Mouse (Mus musculus): ENCODE results near the gene Nr1h4. TPM values are rescaled to one million over a fixed set of nuclear protein-coding genes. Genes with fewer than 3 reads are reported as not detected.

The Nr1h4 gene
- total RNA-seq, 4 experiments from 2014 or later, result 0.16 to 0.30 (median 0.26) TPM; not detected in 1

DNA sequence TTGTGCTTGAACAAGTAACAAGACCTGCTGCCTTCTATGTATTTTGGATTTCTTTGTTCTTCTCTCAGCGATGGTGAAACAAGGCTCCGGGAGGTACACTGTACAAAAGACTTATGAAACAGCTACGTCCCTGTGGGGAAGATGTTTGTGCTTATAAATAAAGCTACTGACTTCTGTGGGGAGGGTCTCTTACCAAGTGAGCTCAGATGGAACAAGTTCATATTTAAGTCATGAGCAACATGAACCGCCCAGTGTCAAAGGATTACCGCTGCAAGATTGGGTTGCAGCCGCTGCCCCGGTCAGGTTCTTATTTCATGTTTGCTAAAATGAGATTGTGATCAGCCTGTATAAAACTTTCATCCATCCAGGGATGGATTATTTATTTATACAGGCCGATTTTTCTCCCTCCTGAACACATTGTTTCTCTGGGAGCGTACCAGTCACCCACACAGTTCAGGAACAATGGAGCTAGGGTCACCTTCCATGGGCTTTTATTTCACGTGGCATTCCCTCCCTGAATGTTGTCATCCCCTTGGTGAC, 51.2 kb downstream of the Nr1h4 start:
- no peak for DNase-seq (ENCODE audit: low spot score in 2 of 2)

DNA sequence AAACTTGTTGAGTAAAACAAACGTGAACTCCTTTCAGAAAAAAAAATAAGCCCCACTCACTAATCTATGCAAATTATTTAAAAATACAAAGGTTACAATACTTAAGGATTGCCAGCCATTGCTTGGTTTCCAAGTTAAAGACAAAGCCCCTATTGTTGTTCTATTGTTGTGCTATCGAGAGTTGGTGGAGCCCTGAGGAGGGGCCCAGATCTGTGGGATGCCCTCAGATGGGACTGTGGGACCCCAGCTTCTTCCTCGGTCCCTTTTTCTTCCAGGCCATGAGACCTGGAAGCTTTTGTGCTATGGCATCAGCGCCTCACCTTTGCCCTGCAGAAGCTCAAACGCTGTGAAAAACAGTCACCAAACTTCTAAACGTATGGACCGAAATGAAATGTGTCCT, 51.7 kb downstream of the Nr1h4 start:
- no peak for DNase-seq (ENCODE audit: low spot score in 2 of 2)

DNA sequence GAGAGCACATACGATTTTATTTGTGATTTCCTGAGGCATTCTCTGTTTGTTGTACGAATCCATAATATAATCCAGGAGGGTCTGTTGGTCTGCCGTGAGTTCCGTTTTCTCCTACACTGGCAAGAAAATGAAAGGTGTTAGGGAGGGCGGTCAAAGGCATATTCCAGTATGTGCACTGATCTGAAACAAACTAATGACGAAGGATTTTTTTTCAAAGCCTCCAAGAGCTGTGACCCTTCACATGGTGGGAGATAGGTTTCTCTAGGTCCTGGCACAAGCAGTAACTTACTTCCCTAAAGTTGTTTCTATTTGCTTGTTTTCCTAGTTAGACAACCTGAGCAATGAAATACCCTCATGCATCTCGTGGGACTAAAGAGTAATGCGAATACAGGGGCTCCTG, 54.6 kb downstream of the Nr1h4 start:
- no peak for DNase-seq (ENCODE audit: low spot score in 2 of 2)

DNA sequence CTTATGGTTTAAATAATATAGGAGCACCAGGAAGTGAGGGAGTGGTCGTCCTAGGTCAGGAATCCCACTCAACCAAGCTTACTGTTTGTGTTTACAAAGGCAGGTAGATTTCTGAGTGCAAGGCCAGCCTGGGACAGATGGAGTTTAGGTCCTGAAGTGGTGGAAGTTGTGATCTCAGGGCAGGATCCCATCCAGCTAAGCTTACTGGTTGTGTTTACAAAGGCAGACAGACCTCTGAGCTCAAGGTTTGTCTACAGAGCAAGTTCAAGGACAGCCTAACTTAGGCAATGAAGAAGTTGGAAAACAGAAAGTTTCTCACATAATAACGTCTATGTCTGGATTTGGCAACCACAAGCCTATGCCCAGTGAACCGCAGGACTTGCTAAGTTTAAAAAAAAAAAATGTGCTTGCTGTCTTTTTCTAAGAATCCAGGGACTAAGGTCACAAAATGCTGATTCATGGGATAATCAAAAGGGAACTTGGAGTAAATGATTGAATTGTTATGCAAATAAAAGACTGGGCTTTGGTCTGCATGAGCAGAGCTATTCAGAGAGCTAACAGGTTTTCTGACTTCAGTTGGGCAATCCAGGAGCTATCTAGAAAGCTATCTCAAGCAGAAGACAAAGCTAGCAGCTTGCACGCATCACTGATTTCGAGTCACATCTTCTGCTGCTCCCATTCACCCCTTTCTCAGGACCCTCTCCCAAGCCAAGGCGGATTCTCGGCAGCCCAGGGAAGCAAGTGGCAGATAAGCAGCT, 62.6 kb downstream of the Nr1h4 start:
- DNase-seq (ENCODE audit: low spot score in 2 of 2), result no peak

DNA sequence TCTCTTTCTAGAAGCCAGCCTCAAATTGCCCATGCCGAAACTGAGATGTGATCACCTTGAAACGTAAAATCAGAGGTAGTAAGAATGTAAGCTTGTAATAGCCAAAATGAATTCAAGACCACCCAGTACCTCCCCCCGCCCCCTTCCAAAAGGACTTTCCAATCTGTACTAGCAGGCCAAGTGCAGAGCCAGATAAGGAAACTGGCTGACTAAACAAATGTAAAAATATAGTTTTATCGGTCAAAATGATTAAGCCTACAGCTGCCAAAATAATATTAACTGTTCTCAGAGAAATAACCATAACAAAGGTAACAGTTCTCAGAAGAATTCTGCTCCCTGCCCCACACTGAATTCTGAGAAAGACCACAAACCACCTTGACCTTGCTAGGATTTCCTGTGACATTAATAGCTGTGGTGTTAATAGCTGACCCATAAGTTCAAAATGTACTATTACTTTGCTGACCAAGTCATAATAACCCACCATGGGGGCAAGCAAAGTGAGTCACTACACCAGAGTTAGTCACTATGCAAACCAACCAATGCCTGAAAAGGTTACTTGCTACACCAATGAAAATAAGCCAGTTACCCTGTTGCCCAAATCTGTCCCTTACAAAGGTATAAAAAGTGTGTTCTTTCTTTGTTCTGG, 68.5 kb downstream of the Nr1h4 start:
- DNase-seq (ENCODE audit: low spot score in 2 of 2), result no peak

DNA sequence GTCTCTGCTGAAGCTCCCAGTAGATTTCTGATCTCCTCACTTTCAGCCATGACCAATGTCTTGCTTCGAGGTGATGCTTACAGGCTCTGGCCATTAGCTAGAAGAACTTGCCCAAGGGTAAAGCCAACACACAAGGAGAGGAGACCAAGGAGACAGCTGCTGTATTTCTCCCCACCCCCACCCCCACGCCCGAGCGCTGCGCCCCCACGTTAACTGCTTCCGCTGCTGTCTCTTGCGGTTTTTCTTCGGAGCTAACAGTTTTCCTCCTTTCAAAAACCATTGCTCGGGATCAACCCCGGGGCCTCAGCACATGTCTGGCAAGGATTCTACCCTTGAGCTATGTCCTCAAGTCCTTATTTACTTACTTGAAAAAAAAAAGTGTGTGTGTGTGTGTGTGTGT, 70.5 kb downstream of the Nr1h4 start:
- DNase-seq (ENCODE audit: low spot score in 2 of 2), result no peak

DNA sequence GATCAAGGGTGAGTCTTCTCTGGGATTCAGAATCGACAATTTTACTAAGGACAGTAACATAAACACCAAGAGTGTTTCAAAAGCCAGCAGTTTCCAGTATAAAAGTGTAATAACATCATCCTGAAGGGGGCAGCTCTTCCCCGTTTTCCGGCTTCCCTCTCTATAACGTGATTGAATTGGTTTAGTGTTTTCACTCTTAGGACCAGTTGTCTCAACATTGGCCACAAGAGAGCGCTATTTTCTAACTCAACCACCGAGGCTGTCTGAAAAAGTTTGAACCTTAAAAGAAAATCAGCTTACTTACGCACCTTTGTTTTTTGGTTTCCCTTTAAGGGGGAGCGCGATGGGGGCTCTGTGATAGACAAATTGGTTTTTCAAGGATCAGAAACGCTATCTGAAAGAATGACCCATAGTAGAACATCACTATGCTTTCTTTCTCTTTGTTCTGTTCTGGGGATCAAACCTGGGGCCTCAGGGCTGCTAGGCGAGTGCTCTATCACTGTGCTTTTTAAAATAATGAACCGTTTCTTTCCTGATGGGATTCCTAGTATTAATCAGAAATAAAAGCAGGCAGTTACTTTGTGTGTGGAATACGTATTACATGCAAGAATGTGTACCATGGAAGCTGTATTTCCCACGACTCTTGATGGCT, 71.4 kb downstream of the Nr1h4 start:
- DNase-seq (ENCODE audit: low spot score in 2 of 2), result peak; percentile 61 to 63

DNA sequence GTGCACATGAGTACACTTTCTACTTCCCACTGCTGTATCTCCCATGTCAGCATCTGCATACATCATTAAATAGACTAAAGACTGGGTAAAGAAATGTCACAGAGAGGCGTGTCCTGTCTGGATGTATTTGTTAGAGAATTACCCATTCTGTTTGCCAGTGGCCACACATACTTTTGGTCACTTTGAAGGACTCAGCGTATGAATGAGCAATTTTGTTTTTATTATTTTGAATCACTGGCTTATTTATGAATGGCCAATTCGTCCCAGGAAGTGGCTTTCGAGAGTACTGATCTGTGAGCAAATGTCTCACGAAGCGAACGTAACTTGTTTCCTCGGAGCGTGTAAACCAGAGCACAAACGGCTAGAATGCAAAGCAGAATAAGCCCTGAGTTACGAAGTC, 72.4 kb downstream of the Nr1h4 start:
- no peak for DNase-seq (ENCODE audit: low spot score in 2 of 2)

DNA sequence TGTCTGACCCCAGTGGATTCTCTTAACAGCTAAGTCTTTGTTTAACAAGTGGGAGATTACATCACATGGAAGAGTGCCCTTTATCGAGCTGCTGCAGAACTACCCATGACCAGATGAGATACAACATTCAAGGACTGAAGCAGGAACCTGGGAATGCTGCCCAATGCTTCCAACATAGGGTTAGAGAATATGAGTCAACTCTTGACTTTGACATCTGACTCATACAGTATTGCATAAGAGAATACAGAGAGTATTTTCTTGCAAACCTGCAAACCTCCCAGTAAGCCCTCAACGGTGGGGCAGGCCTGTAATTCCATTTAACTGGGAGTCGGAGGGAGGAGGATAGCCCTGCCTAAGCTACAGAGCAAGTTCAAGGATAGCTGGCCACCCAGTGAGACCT, 74.6 kb downstream of the Nr1h4 start:
- no peak for DNase-seq (ENCODE audit: low spot score in 2 of 2)

DNA sequence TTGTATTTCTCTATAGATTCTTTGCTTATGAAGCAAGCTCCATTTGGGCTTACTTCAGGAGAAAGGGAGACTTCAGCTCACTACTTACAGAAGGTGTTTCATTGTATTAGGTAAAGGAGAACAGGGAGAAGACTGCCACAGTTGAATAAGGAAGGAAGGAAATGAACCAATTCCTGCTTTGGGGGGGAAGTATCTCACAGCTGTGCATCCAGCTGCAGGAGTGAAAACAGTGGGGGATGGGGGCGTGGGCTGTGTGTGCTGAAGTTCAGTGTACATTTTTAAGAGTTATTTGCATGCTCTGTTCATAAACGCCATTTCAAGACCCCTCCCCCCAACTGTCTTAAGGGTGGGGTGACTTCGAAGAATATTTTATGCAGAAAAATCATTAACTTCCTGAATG, 79.6 kb downstream of the Nr1h4 start:
- DNase-seq (ENCODE audit: low spot score in 2 of 2), result no peak

DNA sequence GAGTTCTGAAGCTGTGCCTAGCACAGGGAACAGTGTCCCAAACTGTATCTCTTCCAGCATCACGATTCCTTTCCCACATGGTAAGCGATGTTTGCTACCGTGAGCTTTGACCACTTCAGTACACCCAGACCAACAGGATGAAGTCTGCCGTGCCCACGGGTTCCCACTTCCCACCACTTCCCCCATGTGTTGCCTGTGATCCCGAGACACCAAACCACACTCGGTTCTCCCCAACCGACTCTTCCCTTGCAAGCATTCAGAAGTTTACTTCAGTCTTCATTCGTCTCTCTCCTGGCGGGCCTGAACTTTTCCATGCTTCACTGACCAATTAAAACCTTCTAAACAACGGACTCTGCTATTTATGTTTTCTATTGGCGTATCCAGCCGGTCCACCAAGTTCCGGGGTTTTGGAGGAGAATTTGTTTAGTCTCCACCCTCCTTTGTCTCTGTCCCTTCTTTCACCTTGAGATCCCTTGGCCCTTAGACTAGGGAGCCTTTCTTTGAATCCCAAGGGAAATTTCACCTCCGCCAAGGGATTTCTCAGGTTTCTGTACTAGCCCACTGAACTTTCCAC, 80.2 kb downstream of the Nr1h4 start:
- no peak for DNase-seq (ENCODE audit: low spot score in 2 of 2)

DNA sequence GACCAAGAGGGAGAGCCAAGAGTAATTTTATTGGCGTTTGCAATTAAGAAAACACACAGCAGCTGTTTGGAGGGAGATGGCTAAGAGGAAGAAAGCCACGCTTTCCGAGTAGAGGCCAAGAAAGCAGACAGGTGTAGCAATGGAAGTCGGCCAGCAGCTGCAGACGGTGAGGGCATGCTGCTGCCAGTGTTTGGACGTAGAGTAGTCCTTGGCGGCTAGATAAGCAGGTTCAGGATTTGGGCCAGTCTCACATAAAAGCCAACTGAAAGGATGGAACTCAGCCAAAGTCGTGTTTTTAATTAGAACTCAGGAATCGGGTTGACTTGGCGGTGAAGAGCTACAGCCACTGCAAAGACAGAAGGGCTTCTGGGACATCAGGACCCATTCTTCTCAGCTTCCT, 83.0 kb downstream of the Nr1h4 start:
- DNase-seq (ENCODE audit: low spot score in 2 of 2), result no peak

DNA sequence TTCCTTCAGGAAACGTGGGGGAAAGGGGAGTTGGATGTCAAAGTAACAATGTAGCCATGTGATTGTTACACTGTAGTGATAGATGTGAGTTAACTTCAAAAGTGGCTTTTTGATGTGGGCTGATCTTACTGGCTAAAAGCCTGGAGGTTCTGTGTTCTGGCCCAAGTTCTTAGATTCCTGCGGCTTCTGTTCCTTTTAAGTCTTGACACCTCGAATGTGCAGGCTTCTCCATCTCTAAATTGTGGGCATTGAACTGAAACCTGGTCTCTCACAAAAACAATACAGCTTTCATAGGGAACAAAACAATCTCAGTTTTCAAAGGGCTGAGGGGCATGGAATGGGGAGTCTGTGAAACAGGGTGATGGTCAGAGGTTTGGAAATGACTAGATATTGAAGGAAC, 89.0 kb downstream of the Nr1h4 start:
- DNase-seq (ENCODE audit: low spot score in 2 of 2), result no peak

DNA sequence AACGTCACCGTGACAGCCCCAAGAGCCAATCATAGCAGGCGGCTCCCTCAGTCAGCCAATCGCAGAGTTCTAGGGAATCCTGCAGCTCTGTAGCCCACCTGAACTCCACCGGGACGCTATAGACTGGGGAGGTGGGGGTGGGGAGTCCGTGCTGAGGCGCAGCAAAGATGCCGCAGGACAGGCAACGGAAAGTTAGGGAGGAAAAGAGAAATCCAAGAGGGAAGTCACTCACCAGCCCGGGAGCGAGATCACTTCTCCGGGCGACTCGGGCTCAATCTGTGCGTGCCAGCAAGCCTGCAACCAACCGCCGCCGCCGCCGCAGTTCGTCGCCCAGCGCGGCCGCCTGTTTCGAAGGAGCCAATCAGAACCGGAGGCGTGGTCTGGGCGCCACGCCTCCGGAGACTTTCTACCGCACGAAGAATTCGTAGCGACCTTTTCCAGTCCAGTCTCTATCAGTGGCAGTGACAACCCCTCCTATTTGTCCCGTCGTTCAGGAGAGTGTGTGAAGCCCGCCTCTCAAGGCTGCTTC, 89.7 kb downstream of the Nr1h4 start, which contains the start of gene Gas2l3:
Gas2l3 (minus strand) TSS at position 345 of the 529 bp plus-strand sequence.
- peak; percentile 66 to 67 for DNase-seq (ENCODE audit: low spot score in 2 of 2)

DNA sequence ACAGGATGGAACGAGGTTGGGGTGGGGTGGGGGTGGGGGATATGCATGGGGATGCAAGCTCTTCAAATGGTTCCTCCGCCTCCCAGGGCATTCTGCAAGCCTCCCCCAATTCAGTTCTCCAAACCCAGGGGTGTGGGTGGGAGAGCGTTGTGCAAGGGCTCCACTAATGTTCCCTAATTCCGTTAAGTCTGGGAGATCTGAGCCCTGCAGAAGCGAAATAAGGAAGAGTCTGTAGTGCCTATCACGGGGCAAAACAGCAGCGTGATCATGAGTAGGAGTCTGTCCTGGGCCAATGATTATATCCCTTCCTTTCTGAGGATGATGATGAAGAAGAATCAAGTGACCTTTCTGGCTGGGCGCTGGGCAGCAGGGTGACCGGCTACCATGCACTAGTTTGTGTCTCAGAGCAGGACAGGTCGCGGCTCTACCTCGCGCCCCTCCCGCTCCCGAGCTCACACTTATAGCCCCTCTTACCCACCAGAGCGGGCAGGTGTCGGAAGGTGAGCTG, 90.2 kb downstream of the Nr1h4 start:
- no peak for DNase-seq (ENCODE audit: low spot score in 2 of 2)

DNA sequence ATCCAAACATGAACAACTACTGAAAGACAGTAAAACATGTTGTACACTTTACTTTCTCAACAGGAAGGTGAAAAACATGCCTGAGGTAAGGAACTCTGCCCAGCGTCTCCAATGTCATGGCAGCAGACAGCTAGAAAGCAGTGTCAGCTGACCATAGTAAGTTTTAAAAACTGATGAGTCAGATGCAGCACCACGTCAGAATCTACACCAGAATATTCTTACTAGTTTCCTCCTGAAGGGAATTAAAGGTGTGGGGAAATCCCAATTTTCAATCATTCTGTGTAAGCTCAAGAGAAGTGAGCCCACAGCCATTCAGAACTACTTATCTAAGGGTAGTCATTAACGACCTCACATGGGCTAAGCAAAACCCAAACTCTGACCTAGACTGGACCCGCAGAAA, 90.7 kb downstream of the Nr1h4 start:
- no peak for DNase-seq (ENCODE audit: low spot score in 2 of 2)

DNA sequence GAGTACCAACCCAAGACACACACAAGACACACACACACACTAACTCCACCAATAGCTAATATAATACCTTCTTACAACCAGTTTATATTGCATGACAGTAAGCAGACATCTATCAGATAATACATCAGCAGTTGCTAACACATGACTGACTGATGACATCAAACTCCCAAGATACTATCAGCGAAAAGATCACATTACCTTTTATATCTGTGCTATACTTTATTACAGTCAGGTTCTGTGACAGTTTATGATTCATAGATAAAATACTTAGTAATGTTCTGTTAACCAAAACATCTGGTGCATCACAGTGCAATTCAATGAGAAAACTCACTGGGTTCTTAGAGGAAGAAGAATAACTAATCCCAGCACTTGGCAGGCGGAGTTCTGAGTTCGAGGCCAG, 91.4 kb downstream of the Nr1h4 start:
- no peak for DNase-seq (ENCODE audit: low spot score in 2 of 2)

DNA sequence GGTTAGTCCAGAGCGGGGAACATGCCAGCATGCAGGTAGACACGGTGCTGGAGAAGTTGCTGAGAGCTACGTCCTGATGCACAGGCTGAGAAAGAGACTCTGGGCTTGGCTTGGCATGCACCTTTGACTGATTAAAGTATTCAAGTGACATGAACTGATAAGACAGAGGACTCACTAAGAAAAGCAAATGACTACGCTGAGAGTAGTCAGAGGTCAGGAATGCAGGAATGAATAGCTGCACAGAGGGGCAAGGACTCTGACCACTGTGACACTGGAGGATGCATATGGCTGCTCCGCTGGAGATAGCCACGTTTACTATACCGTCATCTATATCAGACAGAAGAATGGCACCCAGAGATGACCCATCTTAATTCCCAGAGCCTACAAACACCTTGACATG, 94.0 kb downstream of the Nr1h4 start:
- no peak for DNase-seq (ENCODE audit: low spot score in 2 of 2)

DNA sequence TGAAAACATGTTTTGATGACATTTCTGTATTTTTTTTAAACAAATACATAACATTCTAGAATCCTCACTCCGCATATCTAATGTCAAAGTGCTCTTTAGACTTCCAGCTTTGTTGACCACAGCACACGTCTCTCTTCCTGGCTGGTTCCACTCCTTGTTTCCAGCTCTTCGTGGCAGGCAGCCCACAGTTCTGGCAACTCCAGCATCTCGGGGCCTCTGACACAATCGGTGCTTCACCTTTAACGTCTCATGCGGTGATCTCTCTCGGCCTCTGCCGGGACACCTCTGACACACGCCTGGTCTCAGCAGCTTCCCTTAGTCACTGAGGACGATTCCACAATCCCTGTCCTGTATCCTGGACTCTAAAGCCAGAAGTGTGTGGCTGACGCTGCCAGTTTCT, 95.4 kb downstream of the Nr1h4 start:
- no peak for DNase-seq (ENCODE audit: low spot score in 2 of 2)

DNA sequence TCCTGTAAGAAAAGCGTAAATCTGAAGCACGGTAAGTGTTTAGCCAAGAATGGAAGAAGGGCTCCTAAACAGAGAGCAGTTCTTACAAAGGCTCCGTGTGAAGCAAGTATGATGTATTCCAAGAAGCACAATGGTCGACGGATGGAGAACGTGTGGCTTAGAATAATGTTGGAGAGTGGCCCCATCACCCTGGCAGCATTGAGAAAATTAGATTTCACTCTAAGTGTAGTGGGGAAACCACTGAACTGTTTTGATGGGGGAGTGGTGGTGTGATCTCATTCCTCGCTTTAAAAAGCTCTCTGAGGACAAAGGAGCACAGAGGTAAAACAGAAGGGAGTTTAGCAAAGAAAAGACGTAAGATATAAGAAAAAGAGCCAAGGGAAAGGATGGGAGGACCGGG, 95.9 kb downstream of the Nr1h4 start:
- no peak for DNase-seq (ENCODE audit: low spot score in 2 of 2)

DNA sequence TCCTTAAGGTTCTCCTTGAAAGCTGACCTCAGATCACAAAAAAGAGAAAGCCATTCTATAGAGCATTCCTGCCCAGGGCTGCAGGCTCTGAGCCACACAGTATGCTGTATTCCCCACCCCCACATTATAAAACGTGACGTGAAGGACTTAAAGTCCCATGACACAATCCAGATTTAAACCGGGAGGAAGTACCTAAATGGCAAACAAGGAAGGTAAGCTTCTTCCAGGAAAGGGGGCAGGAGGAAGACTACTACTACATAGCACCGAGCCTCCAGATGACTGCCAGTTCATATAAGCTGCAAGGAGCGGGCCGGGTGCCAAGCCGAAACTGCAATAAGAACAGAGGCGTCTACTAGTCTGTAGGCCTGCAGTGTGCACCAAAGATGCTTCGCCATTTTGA, 97.5 kb downstream of the Nr1h4 start:
- no peak for DNase-seq (ENCODE audit: low spot score in 2 of 2)

DNA sequence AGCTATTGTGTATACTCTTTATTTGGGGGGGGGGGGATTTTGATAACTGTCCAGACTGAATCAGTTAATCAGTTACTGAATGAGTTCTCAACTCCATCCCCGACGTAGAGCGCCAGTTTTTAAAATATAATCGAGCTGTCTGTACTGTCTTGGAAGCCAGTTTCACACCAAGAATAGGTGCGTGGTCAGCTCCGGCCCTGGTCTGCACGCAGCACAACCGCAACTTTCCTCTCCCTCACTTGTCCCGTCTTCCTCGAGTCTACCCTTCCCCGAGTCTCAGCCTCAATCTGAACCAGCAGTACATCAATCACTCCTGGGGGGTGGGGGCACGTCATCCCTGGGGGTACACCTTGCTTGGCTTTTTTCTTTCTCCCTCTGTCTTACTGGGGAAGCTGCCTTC, 98.0 kb downstream of the Nr1h4 start:
- no peak for DNase-seq (ENCODE audit: low spot score in 2 of 2)

All from left cerebral cortex, adult 8-10 months (tissue).